Mouse (Mus musculus): ENCODE measurements at regions not wholly inside any gene's neighbourhood (a gene's known extent, or its start where the extent isn't known, plus 50 kb on each side); places are given as distances from the start of the nearest gene placed in this dataset.
A peak's percentile ranks its signal among the peaks of the same experiment; 100 is the strongest.

GRCm38 (mm10) chr10:109607121-109607520 lies 596.3 kb upstream of the Syt1 start:
- no peaks in the 10 kb centered on the region for H3K27me3 ChIP-seq (ENCODE audit: insufficient read depth, low read length)
- no peak for TF ChIP-seq CTCF (IDR thresholded peaks at IDR 0.05)
- no peak overlapping the region for H3K27ac ChIP-seq (ENCODE audit: low read depth, low read length)
- no peaks in the 10 kb centered on the region for H3K36me3 ChIP-seq (ENCODE audit: insufficient read depth, low read length)
- no peak overlapping the region for H3K4me3 ChIP-seq (ENCODE audit: low read depth, low read length)
- DNase-seq (ENCODE audit: low spot score) (no peak), ATAC-seq (ENCODE audit: low FRiP score) (no peak)
- WGBS, result 78% methylated on average over 5 of the region's 5 CpGs
- H3K4me2 ChIP-seq (ENCODE audit: low read depth, low read length, poor library complexity, severe bottlenecking), result no peak overlapping the region
- no peaks in the 10 kb centered on the region for H3K9me3 ChIP-seq (ENCODE audit: low read length)
- no peak overlapping the region for H3K9ac ChIP-seq (replicated peaks; ENCODE audit: low read length, poor library complexity, severe bottlenecking)
- H3K4me1 ChIP-seq (ENCODE audit: insufficient read depth, low read length), result no peaks in the 10 kb centered on the region

- Histone ChIP-seq H3K27ac (ENCODE audit: low read depth, low read length) (no peak overlapping the region), H3K4me1 (ENCODE audit: insufficient read depth, low read length) (no peaks in the 10 kb centered on the region), H3K4me3 (ENCODE audit: low read depth, low read length) (no peak overlapping the region), H3K27me3 (ENCODE audit: insufficient read depth, low read length) (no peaks in the 10 kb centered on the region), H3K36me3 (ENCODE audit: insufficient read depth, low read length) (no peaks in the 10 kb centered on the region), H3K9me3 (ENCODE audit: low read length) (no peaks in the 10 kb centered on the region), H3K4me2 (ENCODE audit: low read depth, low read length, poor library complexity, severe bottlenecking) (no peak overlapping the region), H3K9ac (replicated peaks; ENCODE audit: low read length, poor library complexity, severe bottlenecking) (no peak overlapping the region)
- WGBS, result 87% methylated on average over 3 of the region's 3 CpGs
- no peak for DNase-seq (ENCODE audit: low spot score)
- TF ChIP-seq CTCF (IDR thresholded peaks at IDR 0.05), result no peak
- no peak for ATAC-seq (ENCODE audit: low FRiP score)
Measured at GRCm38 (mm10) chr10:109603241-109603640, 592.5 kb upstream of the Syt1 start.

GRCm38 (mm10) chr10:109598604-109599003 lies 587.8 kb upstream of the Syt1 start:
- H3K4me1 ChIP-seq (ENCODE audit: insufficient read depth, low read length), result no peaks in the 10 kb centered on the region
- WGBS, result 16% methylated on average over 3 of the region's 3 CpGs
- ATAC-seq (ENCODE audit: low FRiP score) (no peak), DNase-seq (ENCODE audit: low spot score) (peak; percentile 48)
- no peaks in the 10 kb centered on the region for H3K36me3 ChIP-seq (ENCODE audit: insufficient read depth, low read length)
- TF ChIP-seq CTCF (IDR thresholded peaks at IDR 0.05), result no peak
- no peak overlapping the region for H3K4me2 ChIP-seq (ENCODE audit: low read depth, low read length, poor library complexity, severe bottlenecking)
- no peaks in the 10 kb centered on the region for H3K9me3 ChIP-seq (ENCODE audit: low read length)
- no peaks in the 10 kb centered on the region for H3K27me3 ChIP-seq (ENCODE audit: insufficient read depth, low read length)
- H3K4me3 ChIP-seq (ENCODE audit: low read depth, low read length), result no peak overlapping the region
- H3K9ac ChIP-seq (replicated peaks; ENCODE audit: low read length, poor library complexity, severe bottlenecking), result no peak overlapping the region
- peak overlapping the region; percentile 51 for H3K27ac ChIP-seq (ENCODE audit: low read depth, low read length)

- no peak overlapping the region for H3K9ac ChIP-seq (replicated peaks; ENCODE audit: low read length, poor library complexity, severe bottlenecking)
- H3K36me3 ChIP-seq (ENCODE audit: insufficient read depth, low read length), result no peaks in the 10 kb centered on the region
- ATAC-seq (ENCODE audit: low FRiP score), result no peak
- H3K4me2 ChIP-seq (ENCODE audit: low read depth, low read length, poor library complexity, severe bottlenecking), result no peak overlapping the region
- no peaks in the 10 kb centered on the region for H3K4me1 ChIP-seq (ENCODE audit: insufficient read depth, low read length)
- H3K27ac ChIP-seq (ENCODE audit: low read depth, low read length), result no peak overlapping the region
- H3K9me3 ChIP-seq (ENCODE audit: low read length), result no peaks in the 10 kb centered on the region
- no peak for TF ChIP-seq CTCF (IDR thresholded peaks at IDR 0.05)
- no peak overlapping the region for H3K4me3 ChIP-seq (ENCODE audit: low read depth, low read length)
- DNase-seq (ENCODE audit: low spot score), result peak; percentile 67
- H3K27me3 ChIP-seq (ENCODE audit: insufficient read depth, low read length), result no peaks in the 10 kb centered on the region
- 93% methylated on average over 4 of the region's 4 CpGs for WGBS
Measured at GRCm38 (mm10) chr10:109573200-109573599, 562.4 kb upstream of the Syt1 start.

GRCm38 (mm10) chr10:109569798-109570197 lies 559.0 kb upstream of the Syt1 start:
- peak; percentile 62 for DNase-seq (ENCODE audit: low spot score)
- no peaks in the 10 kb centered on the region for H3K4me1 ChIP-seq (ENCODE audit: insufficient read depth, low read length)
- no peak for ATAC-seq (ENCODE audit: low FRiP score)
- H3K9ac ChIP-seq (replicated peaks; ENCODE audit: low read length, poor library complexity, severe bottlenecking), result no peak overlapping the region
- H3K27me3 ChIP-seq (ENCODE audit: insufficient read depth, low read length), result no peaks in the 10 kb centered on the region
- no peak for TF ChIP-seq CTCF (IDR thresholded peaks at IDR 0.05)
- H3K4me2 ChIP-seq (ENCODE audit: low read depth, low read length, poor library complexity, severe bottlenecking), result no peak overlapping the region
- H3K9me3 ChIP-seq (ENCODE audit: low read length), result no peaks in the 10 kb centered on the region
- no peak overlapping the region for H3K27ac ChIP-seq (ENCODE audit: low read depth, low read length)
- WGBS, result 88% methylated on average over 2 of the region's 2 CpGs
- H3K4me3 ChIP-seq (ENCODE audit: low read depth, low read length), result no peak overlapping the region
- no peaks in the 10 kb centered on the region for H3K36me3 ChIP-seq (ENCODE audit: insufficient read depth, low read length)

- no peaks in the 10 kb centered on the region for H3K36me3 ChIP-seq (ENCODE audit: insufficient read depth, low read length)
- H3K9ac ChIP-seq (replicated peaks; ENCODE audit: low read length, poor library complexity, severe bottlenecking), result no peak overlapping the region
- TF ChIP-seq CTCF (IDR thresholded peaks at IDR 0.05), result no peak
- H3K27ac ChIP-seq (ENCODE audit: low read depth, low read length), result no peak overlapping the region
- no peaks in the 10 kb centered on the region for H3K9me3 ChIP-seq (ENCODE audit: low read length)
- no peaks in the 10 kb centered on the region for H3K27me3 ChIP-seq (ENCODE audit: insufficient read depth, low read length)
- H3K4me3 ChIP-seq (ENCODE audit: low read depth, low read length), result no peak overlapping the region
- 66% methylated on average over 2 of the region's 2 CpGs for WGBS
- DNase-seq (ENCODE audit: low spot score) (peak; percentile 46), ATAC-seq (ENCODE audit: low FRiP score) (no peak; the same call in 1 of the 2 replicates)
- H3K4me2 ChIP-seq (ENCODE audit: low read depth, low read length, poor library complexity, severe bottlenecking), result no peak overlapping the region
- H3K4me1 ChIP-seq (ENCODE audit: insufficient read depth, low read length), result no peaks in the 10 kb centered on the region
Measured at GRCm38 (mm10) chr10:109566675-109567074, 555.9 kb upstream of the Syt1 start.
